Mouse (Mus musculus) thymus, adult 2 months (tissue): Measurements from ENCODE around the gene Mettl23.

Source experiments
- CTCF ChIP-seq: fragments of 200-500 bp; IDR thresholded peaks from 2 replicates; pipeline ENCODE4 v1.5.1; 2012; ENCODE audit warnings: mild to moderate bottlenecking, control low read depth, low read length, moderate library complexity, borderline replicate concordance; ENCODE audit not compliant: control insufficient read depth, poor library complexity, insufficient read depth; ENCODE audit errors: extremely low read depth
- POLR2A ChIP-seq: fragments of 200-500 bp; IDR thresholded peaks from 2 replicates; pipeline ENCODE4 v1.6.1; 2012; ENCODE audit warnings: mild to moderate bottlenecking, low read length, control low read depth, moderate library complexity; ENCODE audit not compliant: control insufficient read depth, poor library complexity, insufficient read depth; ENCODE audit errors: extremely low read depth

DNA sequence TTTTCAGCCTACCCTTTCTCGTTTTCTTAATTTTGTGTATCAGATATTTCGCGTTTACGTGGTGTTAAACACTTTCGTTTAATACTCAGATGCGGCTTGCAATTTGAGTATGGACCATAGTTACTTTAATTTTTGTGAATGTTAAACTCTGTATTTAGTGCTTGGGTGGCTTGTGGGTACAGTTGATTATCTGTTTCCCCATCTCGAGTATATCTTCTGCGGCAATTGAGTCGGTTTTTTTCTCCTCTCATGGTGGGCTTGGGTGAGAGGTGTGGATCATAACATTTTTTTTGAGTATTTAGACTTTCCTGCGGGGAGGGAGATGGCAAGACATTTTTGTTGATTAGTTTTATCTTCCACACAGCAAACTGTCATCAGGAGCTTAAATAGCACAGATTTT lies 11.2 kb downstream of the Mettl23 start:
- TF ChIP-seq POLR2A (no peak), CTCF (no peak)
